Mouse (Mus musculus) myocyte (in vitro differentiated cells): ENCODE measurements around the gene Krtap11-1. TPM values are rescaled to one million over a fixed set of nuclear protein-coding genes. Genes with fewer than 3 reads are reported as not detected.

Experiments used
- H3K27me3 ChIP-seq: one replicate; pipeline ENCODE4 v1.6.1; 2011; ENCODE audit not compliant: control insufficient read depth, insufficient read depth, insufficient read length
- H3K36me3 ChIP-seq: one replicate; pipeline ENCODE4 v1.6.1; 2011; ENCODE audit not compliant: control insufficient read depth, insufficient read depth
- H3K4me2 ChIP-seq: one replicate; pipeline ENCODE4 v1.6.1; 2011; ENCODE audit warnings: low read depth, control low read depth
- H3K4me3 ChIP-seq: one replicate; pipeline ENCODE4 v1.5.1; 2011; ENCODE audit warnings: mild to moderate bottlenecking, control low read depth, moderate library complexity
- H3K79me2 ChIP-seq: one replicate; pipeline ENCODE4 v1.6.1; 2011; ENCODE audit not compliant: control insufficient read depth, insufficient read depth
- H3ac ChIP-seq: one replicate; pipeline ENCODE4 v1.6.1; 2011; ENCODE audit not compliant: control insufficient read depth, insufficient read length
- CEBPB ChIP-seq: IDR thresholded peaks from 2 replicates; pipeline ENCODE4 v1.6.1; 2011; ENCODE audit warnings: mild to moderate bottlenecking, moderate library complexity; ENCODE audit not compliant: poor library complexity, insufficient read depth, severe bottlenecking
- E2F4 ChIP-seq: IDR thresholded peaks from one replicate; pipeline ENCODE4 v1.6.1; 2011; ENCODE audit warnings: mild to moderate bottlenecking, control low read depth, moderate library complexity; ENCODE audit not compliant: insufficient read depth
- MAX ChIP-seq: IDR thresholded peaks from one replicate; pipeline ENCODE4 v1.6.1; 2011; ENCODE audit warnings: low read depth, mild to moderate bottlenecking, control low read depth
- MYOD1 ChIP-seq, 3 experiments: IDR thresholded peaks; one replicate each; pipeline ENCODE4 v1.6.1; 2011; ENCODE audit warnings: control low read depth in 2 of 3, low read depth in 2 of 3, mild to moderate bottlenecking in 2 of 3, moderate library complexity in 1 of 3; ENCODE audit not compliant: insufficient read length in 2 of 3, control insufficient read depth in 1 of 3
- MYOG ChIP-seq, 3 experiments: IDR thresholded peaks; one replicate each; pipeline ENCODE4 v1.6.1; 2011; ENCODE audit warnings: control low read depth in 2 of 3, low read depth in 2 of 3, mild to moderate bottlenecking in 2 of 3; ENCODE audit not compliant: insufficient read length in 2 of 3, control insufficient read depth in 1 of 3, insufficient read depth in 1 of 3
- POLR2A ChIP-seq: IDR thresholded peaks from one replicate; pipeline ENCODE4 v1.6.1; 2011; ENCODE audit warnings: low read depth, mild to moderate bottlenecking, control low read depth, moderate library complexity; ENCODE audit not compliant: insufficient read length
- POLR2AphosphoS2 ChIP-seq: IDR thresholded peaks from one replicate; pipeline ENCODE4 v1.6.1; 2011; ENCODE audit warnings: low read depth, control low read depth; ENCODE audit not compliant: insufficient read length
- REST ChIP-seq: IDR thresholded peaks from one replicate; pipeline ENCODE4 v1.6.1; 2011; ENCODE audit warnings: mild to moderate bottlenecking, control low read depth, moderate library complexity; ENCODE audit not compliant: insufficient read depth, insufficient read length
- SRF ChIP-seq: IDR thresholded peaks from one replicate; pipeline ENCODE4 v1.6.1; 2011; ENCODE audit warnings: low read depth; ENCODE audit not compliant: control insufficient read depth, insufficient read length
- TCF12 ChIP-seq: IDR thresholded peaks from one replicate; pipeline ENCODE4 v1.6.1; 2011; ENCODE audit warnings: mild to moderate bottlenecking, control low read depth; ENCODE audit not compliant: poor library complexity, insufficient read depth, severe bottlenecking
- TCF3 ChIP-seq: IDR thresholded peaks from one replicate; pipeline ENCODE4 v1.6.1; 2011; ENCODE audit warnings: low read depth, control low read depth; ENCODE audit not compliant: insufficient read length
- USF1 ChIP-seq: IDR thresholded peaks from one replicate; pipeline ENCODE4 v1.6.1; 2011; ENCODE audit warnings: low read depth, mild to moderate bottlenecking, control low read depth, moderate library complexity
- polyA plus RNA-seq: library from polyadenylated mRNA; unstranded; fragments of >200 nt; fragmentation: generic; extraction: Trizol; gene quantifications from one replicate; pipeline ENCODE4 v1.2.1, GENCODE M21; 2012; ENCODE audit warnings: missing spikeins

Gene Krtap11-1
- polyA plus RNA-seq, 1 experiment: not detected

DNA sequence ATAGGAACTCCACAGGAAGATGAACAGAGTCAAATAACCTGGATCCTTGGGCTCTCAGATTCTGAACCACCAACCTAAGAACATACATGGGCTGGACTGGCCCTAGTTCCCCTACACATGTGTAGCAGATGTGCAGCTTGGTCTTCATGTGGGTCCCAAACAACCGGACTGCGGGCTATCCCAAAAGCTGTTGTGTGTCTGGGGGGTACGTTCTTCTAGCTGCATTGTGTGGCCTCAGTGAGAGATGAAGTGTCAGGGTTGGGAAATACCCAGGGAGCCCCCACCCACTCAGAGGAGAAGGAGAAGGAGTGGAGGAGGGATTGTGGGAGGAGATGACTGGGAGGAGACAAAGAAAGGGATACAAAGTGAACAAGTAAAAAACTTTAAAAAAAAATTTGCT is 36.0 kb upstream of the Krtap11-1 start:
- no peak for TF ChIP-seq CEBPB
- no peak for TF ChIP-seq MYOG (IDR thresholded peaks at IDR 0.05; ENCODE audit: control insufficient read depth in 1 of 3, insufficient read depth in 1 of 3, insufficient read length in 2 of 3, low read depth in 2 of 3)
- no peak for TF ChIP-seq USF1
- no peak for TF ChIP-seq POLR2AphosphoS2
- no peak for TF ChIP-seq POLR2A
- TF ChIP-seq TCF12: no peak
- no peak for TF ChIP-seq TCF3
- TF ChIP-seq MAX: no peak
- TF ChIP-seq MYOD1 (IDR thresholded peaks at IDR 0.05; ENCODE audit: control insufficient read depth in 1 of 3, insufficient read length in 2 of 3, low read depth in 2 of 3): no peak
- no peak for TF ChIP-seq SRF
- no peak for TF ChIP-seq REST
- TF ChIP-seq E2F4: no peak
- Histone ChIP-seq H3K79me2 (no peaks in the 10 kb centered on the region), H3ac (no peak overlapping the region), H3K4me2 (no peak overlapping the region), H3K27me3 (no peaks in the 10 kb centered on the region), H3K4me3 (no peak overlapping the region), H3K36me3 (no peaks in the 10 kb centered on the region)

DNA sequence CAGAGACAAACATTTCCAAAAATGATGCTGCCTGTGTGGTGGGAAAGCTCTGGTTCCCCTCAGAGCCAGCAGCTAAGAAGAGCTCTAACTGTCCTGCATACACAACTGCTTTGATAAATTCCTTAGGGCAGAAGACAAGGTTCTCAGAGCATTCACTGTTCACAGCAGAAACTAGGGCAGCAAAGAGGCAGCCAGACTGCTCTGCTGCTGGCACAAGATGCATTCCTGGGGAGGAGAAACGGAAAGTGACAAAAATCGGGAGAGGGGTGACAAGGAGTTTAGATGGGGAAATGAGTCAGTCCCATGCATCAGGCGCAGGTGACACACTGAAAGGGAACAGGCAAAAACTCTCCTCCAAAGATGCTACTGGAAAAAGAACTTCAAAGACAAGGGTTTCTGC is 16.2 kb upstream of the Krtap11-1 start:
- no peak overlapping the region for H3K4me2 ChIP-seq
- no peaks in the 10 kb centered on the region for H3K79me2 ChIP-seq
- TF ChIP-seq POLR2AphosphoS2: no peak
- TF ChIP-seq E2F4: no peak
- no peak for TF ChIP-seq REST
- no peak for TF ChIP-seq TCF12
- TF ChIP-seq MAX: no peak
- no peak for TF ChIP-seq MYOD1 (IDR thresholded peaks at IDR 0.05; ENCODE audit: control insufficient read depth in 1 of 3, insufficient read length in 2 of 3, low read depth in 2 of 3)
- TF ChIP-seq TCF3: no peak
- no peak for TF ChIP-seq MYOG (IDR thresholded peaks at IDR 0.05; ENCODE audit: control insufficient read depth in 1 of 3, insufficient read depth in 1 of 3, insufficient read length in 2 of 3, low read depth in 2 of 3)
- no peak for TF ChIP-seq SRF
- TF ChIP-seq POLR2A: no peak
- no peak for TF ChIP-seq CEBPB
- TF ChIP-seq USF1: no peak
- no peak overlapping the region for H3ac ChIP-seq
- no peaks in the 10 kb centered on the region for H3K27me3 ChIP-seq
- H3K4me3 ChIP-seq: no peak overlapping the region
- no peaks in the 10 kb centered on the region for H3K36me3 ChIP-seq

DNA sequence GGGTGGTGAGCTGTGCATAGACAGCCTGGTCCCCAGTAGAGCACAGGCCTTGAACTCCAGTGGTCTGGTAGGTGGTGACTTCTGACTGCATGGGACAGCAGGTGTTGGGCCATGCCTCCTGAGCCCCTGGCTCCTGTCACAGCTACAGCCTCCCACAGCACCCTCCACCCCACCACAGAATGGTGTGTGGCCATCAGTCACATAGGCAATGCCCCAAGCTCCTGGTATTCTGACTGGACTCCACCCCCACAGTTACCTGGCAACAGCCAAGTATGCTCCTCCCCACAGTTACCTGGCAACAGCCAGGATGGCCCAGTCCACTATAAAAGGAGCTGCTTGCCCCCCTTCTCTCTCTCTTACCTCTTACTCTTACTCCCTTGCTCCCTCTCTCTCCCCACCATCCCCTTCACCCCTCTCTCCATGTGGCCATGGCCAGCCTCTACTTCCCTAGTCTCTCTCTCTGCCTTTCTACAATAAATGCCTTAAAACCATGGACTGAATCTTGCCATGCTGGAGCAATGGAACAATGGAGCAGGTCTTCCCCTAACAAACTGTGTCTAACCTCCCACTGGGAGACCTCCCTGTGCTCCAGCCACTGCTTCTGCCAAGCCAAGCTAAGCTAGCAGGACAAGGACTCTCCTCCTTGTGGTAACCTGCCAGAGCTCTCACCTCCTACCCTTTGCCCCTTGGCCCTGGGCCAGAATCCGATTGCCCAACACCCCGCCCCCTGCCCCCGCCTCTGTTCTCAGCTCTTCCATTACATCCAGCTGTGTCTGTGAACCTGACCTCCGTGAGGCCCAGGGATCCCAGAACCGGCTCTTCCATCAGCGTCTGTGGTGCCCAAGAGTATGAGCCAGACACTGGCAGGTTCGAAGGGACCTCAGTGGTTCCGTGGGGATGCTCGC is 14.9 kb upstream of the Krtap11-1 start:
- no peaks in the 10 kb centered on the region for H3K36me3 ChIP-seq
- H3K4me2 ChIP-seq: no peak overlapping the region
- no peaks in the 10 kb centered on the region for H3K27me3 ChIP-seq
- H3K4me3 ChIP-seq: no peak overlapping the region
- no peak overlapping the region for H3ac ChIP-seq
- H3K79me2 ChIP-seq: no peaks in the 10 kb centered on the region
- no peak for TF ChIP-seq SRF
- no peak for TF ChIP-seq MYOG (IDR thresholded peaks at IDR 0.05; ENCODE audit: control insufficient read depth in 1 of 3, insufficient read depth in 1 of 3, insufficient read length in 2 of 3, low read depth in 2 of 3)
- TF ChIP-seq CEBPB: no peak
- no peak for TF ChIP-seq POLR2AphosphoS2
- TF ChIP-seq MYOD1 (IDR thresholded peaks at IDR 0.05; ENCODE audit: control insufficient read depth in 1 of 3, insufficient read length in 2 of 3, low read depth in 2 of 3): no peak
- no peak for TF ChIP-seq TCF3
- no peak for TF ChIP-seq E2F4
- no peak for TF ChIP-seq POLR2A
- no peak for TF ChIP-seq MAX
- no peak for TF ChIP-seq USF1
- no peak for TF ChIP-seq TCF12
- TF ChIP-seq REST: no peak

DNA sequence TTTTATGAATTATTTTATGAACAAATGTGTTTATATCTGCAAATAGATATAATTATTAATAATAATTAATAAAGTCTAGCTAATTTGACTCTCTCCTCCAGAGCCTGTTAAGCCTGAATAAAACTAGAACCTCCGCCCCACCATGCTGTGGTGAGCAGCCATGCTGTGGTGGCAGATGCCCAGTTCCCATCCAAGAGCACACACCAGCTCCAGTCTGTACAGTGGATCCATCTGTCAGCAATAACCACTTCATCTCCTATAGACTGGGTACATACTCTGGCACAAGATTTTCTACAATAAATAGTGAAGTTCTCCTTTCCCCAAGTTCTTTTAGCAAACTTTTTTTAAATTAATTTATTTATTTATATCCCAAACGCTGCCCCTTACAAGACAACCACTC is 10.7 kb upstream of the Krtap11-1 start:
- Histone ChIP-seq H3K4me2 (no peak overlapping the region), H3K36me3 (no peaks in the 10 kb centered on the region), H3K27me3 (no peaks in the 10 kb centered on the region), H3ac (no peak overlapping the region), H3K79me2 (no peaks in the 10 kb centered on the region), H3K4me3 (no peak overlapping the region)
- TF ChIP-seq MYOG (IDR thresholded peaks at IDR 0.05; ENCODE audit: control insufficient read depth in 1 of 3, insufficient read depth in 1 of 3, insufficient read length in 2 of 3, low read depth in 2 of 3): no peak
- no peak for TF ChIP-seq TCF12
- TF ChIP-seq USF1: no peak
- TF ChIP-seq MAX: no peak
- no peak for TF ChIP-seq REST
- no peak for TF ChIP-seq TCF3
- no peak for TF ChIP-seq E2F4
- TF ChIP-seq MYOD1 (IDR thresholded peaks at IDR 0.05; ENCODE audit: control insufficient read depth in 1 of 3, insufficient read length in 2 of 3, low read depth in 2 of 3): no peak
- TF ChIP-seq POLR2AphosphoS2: no peak
- TF ChIP-seq SRF: no peak
- no peak for TF ChIP-seq POLR2A
- TF ChIP-seq CEBPB: no peak
